Mouse (Mus musculus) lung, postnatal 14 days (tissue): ENCODE results near the gene Ppip5k2.

Source experiments
- DNase-seq: peaks from one replicate; pipeline ENCODE4 v3.0.0; 2021

The Ppip5k2 gene

DNA sequence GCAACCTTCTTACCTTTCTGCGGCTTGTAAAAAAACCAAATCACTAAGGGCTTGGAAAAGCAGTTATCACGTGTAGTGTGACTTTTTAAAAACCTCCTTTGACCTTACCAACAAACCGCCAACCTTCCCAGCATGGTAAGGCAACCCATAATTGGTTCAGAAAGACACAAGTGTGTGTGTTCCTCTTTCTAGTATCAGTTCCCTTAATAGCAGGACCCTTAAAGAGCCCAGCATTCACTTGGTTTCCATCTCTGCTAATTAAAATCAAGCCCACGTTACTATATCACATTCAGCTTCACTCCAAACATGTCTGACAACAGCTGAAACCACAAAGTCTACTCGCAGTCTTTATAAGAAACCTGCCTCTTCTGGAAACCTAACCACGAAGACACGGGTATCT lies 110.8 kb downstream of the Ppip5k2 start:
- no peak for DNase-seq

- no peak for DNase-seq
Measured at GRCm38 (mm10) chr1:97657786-97658185, 112.4 kb downstream of the Ppip5k2 start.

GRCm38 (mm10) chr1:97657201-97657600 lies 113.0 kb downstream of the Ppip5k2 start:
- no peak for DNase-seq
